ENCODE assay signal across 8 mouse cellular contexts in genomic region chr11:106216730-106217490, GRCm38 (mm10). TPM values are rescaled to one million over a fixed set of nuclear protein-coding genes. Genes with fewer than 3 reads are reported as not detected.
DNase-seq lines count a peak whose midpoint lies in the region; ATAC-seq and TF ChIP-seq lines count a peak whose summit lies in the region.

Ddx42 (plus strand) TSS chr11:106216926.

- no peak for TF ChIP-seq EP300 in liver, embryonic 14.5 days (IDR thresholded peaks at IDR 0.05; ENCODE audit: low read depth)
- peak; percentile 43 for TF ChIP-seq EP300 in stomach, postnatal 0 days (optimal IDR thresholded peaks at IDR 0.05)

- TF ChIP-seq CTCF in liver, embryonic 14.5 days (IDR thresholded peaks at IDR 0.05; ENCODE audit: low read depth), result peak; percentile 22; the same call in 1 of the 2 replicates
- TF ChIP-seq CTCF in stomach, postnatal 0 days (IDR thresholded peaks at IDR 0.05; ENCODE audit: low read depth), result no peak

- H3K4me1 ChIP-seq in forebrain, embryonic 10.5 days, result peaks cover 27% of the 10 kb centered on the region
- H3K4me1 ChIP-seq in heart, embryonic 15.5 days (replicated peaks), result peaks cover 33% of the 10 kb centered on the region
- H3K4me1 ChIP-seq in liver, embryonic 14.5 days (replicated peaks; ENCODE audit: control insufficient read depth in 2 of 2, insufficient read depth in 2 of 2, low read length in 1 of 2), result peaks cover 17 to 19% of the 10 kb centered on the region in 2 experiments
- peaks cover 14% of the 10 kb centered on the region for H3K4me1 ChIP-seq in neural tube, embryonic 11.5 days (ENCODE audit: control insufficient read depth, insufficient read depth, low read length)
- H3K4me1 ChIP-seq in stomach, postnatal 0 days (replicated peaks; ENCODE audit: control insufficient read depth, insufficient read depth), result peaks cover 4% of the 10 kb centered on the region; the same call in 1 of the 2 replicates

- peak; percentile 84 to 87 for DNase-seq in CD8-positive naive resting alpha-beta T cell, adult 2 months (ENCODE audit: low read depth in 2 of 2, low spot score in 2 of 2)
- peak; percentile 92 for DNase-seq in c-Kit-positive CD71-negative TER-119-negative erythroid progenitor cells, embryonic 14.5 days (ENCODE audit: low read depth)
- peak; percentile 88 for DNase-seq in forebrain, embryonic 10.5 days (ENCODE audit: extremely low spot score, low spot score)
- peak; percentile 92 to 97 for DNase-seq in kidney, postnatal 25 days
- peak; percentile 89 to 92 (median 92) for DNase-seq in liver, embryonic 14.5 days (ENCODE audit: low read depth in 3 of 3, low spot score in 3 of 3)
- peak; percentile 95 for DNase-seq in neural tube, embryonic 11.5 days (ENCODE audit: low spot score)
- peak; percentile 93 for DNase-seq in stomach, postnatal 0 days (ENCODE audit: low spot score)

- no peaks in the 10 kb centered on the region for H3K9me3 ChIP-seq in forebrain, embryonic 10.5 days
- H3K9me3 ChIP-seq in heart, embryonic 15.5 days (replicated peaks), result no peaks in the 10 kb centered on the region
- no peaks in the 10 kb centered on the region for H3K9me3 ChIP-seq in liver, embryonic 14.5 days (ENCODE audit: control insufficient read depth, low read length)
- H3K9me3 ChIP-seq in neural tube, embryonic 11.5 days (ENCODE audit: control insufficient read depth, low read length), result no peaks in the 10 kb centered on the region
- no peaks in the 10 kb centered on the region for H3K9me3 ChIP-seq in stomach, postnatal 0 days (ENCODE audit: control insufficient read depth, low read length)

- H3K4me3 ChIP-seq in forebrain, embryonic 10.5 days, result peak within 1 kb of the TSS; percentile 79
- peak within 1 kb of the TSS; percentile 100 for H3K4me3 ChIP-seq in heart, embryonic 15.5 days
- peak within 1 kb of the TSS; percentile 90 to 96 for H3K4me3 ChIP-seq in liver, embryonic 14.5 days (ENCODE audit: insufficient read depth in 1 of 2, low read depth in 2 of 2, low read length in 2 of 2)
- H3K4me3 ChIP-seq in neural tube, embryonic 11.5 days (ENCODE audit: low read depth, low read length), result peak within 1 kb of the TSS; percentile 87
- H3K4me3 ChIP-seq in stomach, postnatal 0 days (ENCODE audit: low read depth, low read length), result peak within 1 kb of the TSS; percentile 95

- peak within 1 kb of the TSS; percentile 64 for H3K4me2 ChIP-seq in heart, embryonic 15.5 days
- peak within 1 kb of the TSS; percentile 90 for H3K4me2 ChIP-seq in liver, embryonic 14.5 days (ENCODE audit: low read depth)
- peak within 1 kb of the TSS; percentile 72 for H3K4me2 ChIP-seq in neural tube, embryonic 11.5 days (ENCODE audit: low read depth)
- peak within 1 kb of the TSS; percentile 65 for H3K4me2 ChIP-seq in stomach, postnatal 0 days (replicated peaks; ENCODE audit: low read depth)

- peak within 1 kb of the TSS; percentile 94 for H3K27ac ChIP-seq in forebrain, embryonic 10.5 days
- peak within 1 kb of the TSS; percentile 97 for H3K27ac ChIP-seq in heart, embryonic 15.5 days
- peak within 1 kb of the TSS; percentile 98 for H3K27ac ChIP-seq in liver, embryonic 14.5 days
- peak within 1 kb of the TSS; percentile 92 for H3K27ac ChIP-seq in neural tube, embryonic 11.5 days (ENCODE audit: low read depth, low read length)
- peak within 1 kb of the TSS; percentile 98 for H3K27ac ChIP-seq in stomach, postnatal 0 days (replicated peaks)

- H3K27me3 ChIP-seq in forebrain, embryonic 10.5 days (ENCODE audit: poor library complexity, severe bottlenecking), result no peaks in the 10 kb centered on the region
- H3K27me3 ChIP-seq in heart, embryonic 15.5 days, result no peaks in the 10 kb centered on the region
- no peaks in the 10 kb centered on the region for H3K27me3 ChIP-seq in liver, embryonic 14.5 days (ENCODE audit: control insufficient read depth, insufficient read depth, low read length)
- H3K27me3 ChIP-seq in neural tube, embryonic 11.5 days (ENCODE audit: control insufficient read depth, insufficient read depth, low read length), result no peaks in the 10 kb centered on the region
- H3K27me3 ChIP-seq in stomach, postnatal 0 days (ENCODE audit: control insufficient read depth, insufficient read depth, low read length), result no peaks in the 10 kb centered on the region

- under 1% methylated on average over 70 of the region's 70 CpGs for WGBS in forebrain, embryonic 10.5 days
- WGBS in heart, embryonic 15.5 days, result under 1% methylated on average over 70 of the region's 70 CpGs
- under 1% methylated on average over 70 of the region's 70 CpGs for WGBS in liver, embryonic 14.5 days (ENCODE audit: insufficient replicate concordance)
- under 1% methylated on average over 70 of the region's 70 CpGs for WGBS in neural tube, embryonic 11.5 days
- under 1% methylated on average over 69 of the region's 70 CpGs for WGBS in stomach, postnatal 0 days

- H3K36me3 ChIP-seq in forebrain, embryonic 10.5 days (replicated peaks), result peaks cover 23% of the 10 kb centered on the region
- H3K36me3 ChIP-seq in heart, embryonic 15.5 days, result peaks cover 9% of the 10 kb centered on the region
- peaks cover under 1% of the 10 kb centered on the region for H3K36me3 ChIP-seq in liver, embryonic 14.5 days (replicated peaks; ENCODE audit: control insufficient read depth, insufficient read depth, low read depth)
- H3K36me3 ChIP-seq in neural tube, embryonic 11.5 days (ENCODE audit: control insufficient read depth, insufficient read depth, low read length), result no peaks in the 10 kb centered on the region
- no peaks in the 10 kb centered on the region for H3K36me3 ChIP-seq in stomach, postnatal 0 days (ENCODE audit: control insufficient read depth, insufficient read depth, low read length)

- H3K9ac ChIP-seq in heart, embryonic 15.5 days, result peak within 1 kb of the TSS; percentile 100
- peak within 1 kb of the TSS; percentile 95 for H3K9ac ChIP-seq in liver, embryonic 14.5 days (replicated peaks)
- peak within 1 kb of the TSS; percentile 94 for H3K9ac ChIP-seq in neural tube, embryonic 11.5 days (ENCODE audit: low read length)
- peak within 1 kb of the TSS; percentile 97 for H3K9ac ChIP-seq in stomach, postnatal 0 days (ENCODE audit: low read length)

- peak; percentile 91 for ATAC-seq in heart, embryonic 15.5 days (replicated peaks; ENCODE audit: insufficient number of reproducible peaks, insufficient read depth, low FRiP score, low read depth)
- ATAC-seq in liver, embryonic 14.5 days (ENCODE audit: insufficient read depth), result peak; percentile 88
- peak; percentile 93 for ATAC-seq in neural tube, embryonic 11.5 days (ENCODE audit: insufficient read depth, low FRiP score, low TSS enrichment)
- peak; percentile 93 for ATAC-seq in stomach, postnatal 0 days (ENCODE audit: low FRiP score, low TSS enrichment)

RNA-seq across cellular contexts. Expression of gene Ddx42, which starts in this region (rescaled TPM):
- 105 and 109 TPM in 2 replicates for polyA plus RNA-seq in forebrain, embryonic 10.5 days (2016; fragmentation: Nextera tagmentation; extraction: Ambion mirVana)
- 41.1 and 47.3 TPM in 2 replicates for polyA plus RNA-seq in heart, embryonic 15.5 days (2015; fragmentation: Nextera tagmentation; extraction: Ambion mirVana)
- polyA plus RNA-seq in liver, embryonic 14.5 days (2012; rRNA removed), result 7.8 and 13.5 TPM in 2 replicates
- polyA plus RNA-seq in liver, embryonic 14.5 days (2014; fragmentation: Nextera tagmentation; extraction: Ambion mirVana), result 20.7 and 22.8 TPM in 2 replicates
- polyA plus RNA-seq in neural tube, embryonic 11.5 days (2014; fragmentation: Nextera tagmentation; extraction: Ambion mirVana), result 102 and 106 TPM in 2 replicates
- polyA plus RNA-seq in stomach, postnatal 0 days (2015; fragmentation: Nextera tagmentation; extraction: Ambion mirVana), result 27.2 TPM in 2 replicates

Comparison
In these comparisons a context has a peak if more than half of its experiments do, and no peak if none do; other contexts are left out.
1. Peak in every context shown above with its lines: DNase-seq, ATAC-seq, H3K4me3 ChIP-seq and H3K27ac ChIP-seq.